Mouse (Mus musculus) CD4-positive, CD25-positive, alpha-beta regulatory T cell, adult 2 months (primary cell): ENCODE measurements around the gene Gm17581.
"Not testable (repeated sequence)": the region's sequence is repeated elsewhere in the genome, so short reads cannot be mapped to it uniquely, and the experiment has no call there.

ENCODE experiments used
- DNase-seq: peaks from one replicate; pipeline ENCODE4 v3.0.0-alpha.2; 2012; ENCODE audit warnings: low read depth, low spot score

Gene Gm17581

DNA sequence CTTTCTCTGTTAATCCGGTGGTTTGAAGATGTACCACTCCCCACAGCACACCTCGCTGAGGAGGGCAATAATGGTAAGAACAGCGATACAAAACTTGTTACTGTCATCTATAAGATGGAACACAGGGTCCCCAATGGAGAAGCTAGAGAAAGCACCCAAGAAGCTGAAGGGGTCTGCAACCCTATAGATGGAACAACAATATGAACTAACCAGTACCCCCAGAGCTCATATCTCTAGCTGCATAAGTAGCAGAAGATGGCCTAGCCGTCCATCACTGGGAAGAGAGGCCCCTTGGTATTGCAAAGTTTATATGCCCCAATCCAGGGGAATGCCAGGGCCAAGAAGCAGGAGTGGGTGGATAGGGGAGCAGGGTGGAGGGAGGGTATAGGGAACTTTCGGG, at the start of gene Gm17581:
TSS of gene Gm17581 (minus strand) at position 101 of the 400 bp plus-strand sequence.
- not testable (repeated sequence) for DNase-seq

- DNase-seq = no peak
Observed at GRCm38 (mm10) chr2:155784534-155784933, 48.9 kb upstream of the Gm17581 start.

DNA sequence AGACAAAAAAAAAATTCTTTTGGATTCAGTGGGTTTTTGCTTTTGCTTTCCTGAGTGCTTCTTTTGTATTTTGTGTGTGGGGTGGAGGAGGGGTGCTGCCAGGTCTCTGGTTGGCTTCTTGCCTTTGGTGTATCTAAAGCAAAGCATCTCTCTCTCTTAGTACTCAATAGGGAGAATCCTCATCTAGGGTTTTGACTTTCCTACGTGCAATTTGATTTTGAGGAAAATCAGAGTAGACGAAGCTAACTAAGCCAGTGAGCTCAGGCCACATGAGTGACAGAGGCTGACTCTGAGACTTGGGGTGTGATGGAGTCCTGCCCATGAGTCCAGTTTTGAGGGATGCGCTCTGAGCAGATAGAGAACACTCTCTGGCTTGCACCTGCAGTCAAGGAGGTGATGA, 43.8 kb upstream of the Gm17581 start:
- no peak for DNase-seq

- DNase-seq = no peak
Observed at GRCm38 (mm10) chr2:155779066-155779465, 43.4 kb upstream of the Gm17581 start.

DNA sequence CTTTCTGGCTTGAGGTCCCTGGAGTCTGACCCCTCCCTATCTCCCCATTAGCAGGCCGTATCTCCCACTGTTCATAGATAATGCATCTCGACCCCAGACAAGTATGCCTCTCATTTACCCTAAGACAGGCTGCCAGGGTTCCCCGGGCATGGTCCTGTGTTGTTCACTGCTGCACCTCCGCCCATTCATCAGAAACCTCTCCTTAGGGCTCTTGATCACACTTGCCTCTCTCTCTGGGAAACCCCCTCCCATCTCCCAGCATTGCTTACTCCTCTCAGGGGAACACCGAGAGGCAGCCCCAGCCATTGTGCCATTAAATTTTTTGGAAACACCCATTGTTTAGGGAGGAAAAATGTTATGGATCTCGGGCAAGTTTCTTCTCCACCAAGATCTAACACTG, 42.3 kb upstream of the Gm17581 start:
- DNase-seq = no peak

GRCm38 (mm10) chr2:155777688-155777985, 42.0 kb upstream of the Gm17581 start:
- no peak for DNase-seq

DNA sequence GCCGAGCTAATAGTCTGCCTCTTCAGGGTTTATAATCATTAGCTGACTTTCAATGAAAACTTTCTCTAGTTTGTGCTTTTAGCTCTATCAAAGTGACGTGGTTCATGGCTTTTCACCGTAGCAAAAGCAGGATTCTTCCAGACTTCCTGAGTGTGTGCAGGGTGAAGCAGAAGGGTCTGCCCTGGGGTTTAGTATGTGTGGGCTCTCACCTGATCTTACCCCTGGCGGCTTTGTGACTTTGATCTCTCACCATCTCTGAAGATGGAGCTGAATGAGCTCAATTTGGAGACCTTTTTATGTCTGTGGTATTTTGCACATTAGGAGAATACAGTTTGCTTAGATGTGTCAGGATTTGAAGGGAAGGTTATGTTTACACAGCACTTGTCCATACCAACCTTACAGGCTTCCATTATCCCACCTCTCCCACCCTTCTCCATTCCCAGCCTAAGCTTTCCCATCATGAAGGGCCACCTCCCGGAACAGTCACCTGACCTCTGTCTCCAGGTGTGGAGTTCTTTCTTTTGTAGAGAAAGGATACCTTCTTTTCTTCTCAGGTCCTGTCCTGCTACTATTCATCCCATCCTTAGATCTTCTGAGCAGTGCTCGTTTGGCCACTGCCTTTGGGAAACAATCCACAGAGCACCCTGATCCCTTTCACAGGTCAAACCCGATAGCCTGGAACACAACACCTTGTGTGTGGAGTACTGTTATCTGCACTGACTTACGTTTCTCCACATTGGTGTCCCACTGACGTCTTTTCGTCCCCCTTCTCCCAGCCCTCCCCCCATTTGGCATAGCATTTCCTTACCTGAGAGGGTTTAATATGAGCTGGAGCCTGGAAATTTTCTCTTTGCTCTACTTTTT, 41.4 kb upstream of the Gm17581 start:
- DNase-seq = no peak

- DNase-seq = peak; percentile 50
Observed at GRCm38 (mm10) chr2:155775685-155776263, 40.1 kb upstream of the Gm17581 start.

- DNase-seq = no peak
Observed at GRCm38 (mm10) chr2:155774927-155775684, 39.4 kb upstream of the Gm17581 start, which contains the start of gene Mmp24. Gene Mmp24, plus strand, starts transcription at chr2:155775342.

DNA sequence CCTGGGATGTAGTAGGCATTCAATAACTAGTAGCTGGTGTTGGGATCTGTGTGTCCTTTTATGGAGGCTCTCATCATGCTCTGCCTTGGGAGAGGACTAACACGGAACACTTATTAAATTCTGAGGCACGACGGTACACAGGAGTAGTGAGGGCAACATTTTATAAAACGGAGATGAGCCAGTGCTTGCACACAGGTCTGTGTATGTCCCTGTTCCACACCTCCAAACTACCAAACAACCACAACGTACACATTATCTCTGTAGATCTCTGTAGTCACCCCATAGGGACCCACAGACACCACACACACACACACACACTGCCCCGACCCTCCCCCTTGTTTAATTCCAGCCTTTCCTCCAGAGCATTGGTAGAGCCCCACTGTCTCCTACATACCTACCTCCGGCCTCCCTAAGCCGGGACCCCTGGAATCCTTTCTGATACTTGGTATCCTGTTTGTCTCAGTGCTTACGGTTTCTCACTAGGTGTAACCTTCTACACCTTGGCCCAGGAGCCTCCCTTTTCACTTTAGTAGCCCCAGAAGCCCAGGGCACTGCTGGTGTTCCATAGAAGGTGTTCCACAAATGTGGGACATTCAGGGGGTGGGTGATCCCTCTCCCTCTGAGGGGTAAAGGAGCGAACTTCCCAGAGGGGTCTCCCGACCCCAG, 38.7 kb upstream of the Gm17581 start:
- no peak for DNase-seq

DNA sequence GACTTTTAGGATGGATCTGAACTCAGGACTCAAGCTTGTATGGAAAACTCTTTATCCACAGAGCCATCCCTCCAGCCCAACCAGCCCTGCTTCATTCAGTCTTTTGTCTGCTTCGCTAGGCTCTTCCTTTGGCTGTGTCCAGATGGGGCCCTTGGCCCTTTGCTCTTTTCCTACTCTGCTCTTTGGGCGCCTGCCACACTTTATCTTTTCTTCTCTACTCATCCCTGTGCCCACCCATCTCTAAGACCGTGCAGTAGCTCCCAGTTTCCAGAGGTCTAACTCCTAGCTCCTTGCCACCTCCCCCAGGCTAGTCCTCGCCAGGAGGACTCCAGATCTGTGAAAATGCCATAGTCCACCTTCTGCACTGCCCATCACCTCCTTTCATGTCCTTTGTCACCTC, 38.0 kb upstream of the Gm17581 start:
- DNase-seq = no peak

GRCm38 (mm10) chr2:155764679-155765418, 29.2 kb upstream of the Gm17581 start:
- peak; percentile 86 for DNase-seq

GRCm38 (mm10) chr2:155756855-155757566, 21.3 kb upstream of the Gm17581 start:
- no peak for DNase-seq

GRCm38 (mm10) chr2:155755746-155756145, 20.1 kb upstream of the Gm17581 start:
- peak; percentile 74 for DNase-seq

DNA sequence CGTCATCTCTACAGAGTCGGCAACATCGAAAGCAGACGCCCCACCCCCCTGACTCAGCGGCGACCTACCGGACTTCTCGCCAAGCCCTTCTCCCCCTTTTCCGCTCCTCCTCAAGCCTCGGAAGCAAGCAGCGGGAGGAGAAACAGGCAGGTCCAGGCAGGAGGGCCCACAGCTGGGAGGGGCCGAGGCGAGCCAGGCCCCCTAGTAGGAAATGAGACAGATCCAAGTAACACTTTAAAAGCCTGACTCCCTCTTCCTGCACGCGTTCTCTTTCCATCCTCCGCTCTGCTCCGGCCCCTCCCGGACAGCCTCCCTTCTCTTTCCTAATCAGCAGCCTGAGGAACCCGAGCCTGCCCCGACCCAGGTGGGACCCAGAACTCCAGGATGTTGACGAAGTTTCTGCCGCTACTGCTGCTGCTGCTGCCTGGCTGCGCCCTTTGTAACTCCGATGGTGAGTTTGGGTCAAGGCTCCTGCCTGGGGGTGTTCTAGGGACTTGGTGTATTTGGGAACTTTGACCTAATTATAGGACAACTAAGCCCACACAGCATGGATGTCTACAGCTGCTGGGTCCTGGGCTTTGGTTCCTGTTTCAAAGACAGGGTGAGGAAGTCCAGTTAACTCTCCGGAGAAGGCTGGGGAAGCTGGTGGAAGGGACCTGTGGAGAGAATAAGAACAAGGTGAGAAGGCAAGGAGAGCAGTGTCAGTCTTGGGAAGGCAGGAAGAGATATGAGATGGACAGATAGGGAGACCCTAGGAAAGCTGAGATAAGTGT, 15.5 kb upstream of the Gm17581 start, which contains the start of gene Procr:
TSS of gene Procr (plus strand) at position 104 of the 773 bp plus-strand sequence.
- peak; percentile 13 for DNase-seq

DNA sequence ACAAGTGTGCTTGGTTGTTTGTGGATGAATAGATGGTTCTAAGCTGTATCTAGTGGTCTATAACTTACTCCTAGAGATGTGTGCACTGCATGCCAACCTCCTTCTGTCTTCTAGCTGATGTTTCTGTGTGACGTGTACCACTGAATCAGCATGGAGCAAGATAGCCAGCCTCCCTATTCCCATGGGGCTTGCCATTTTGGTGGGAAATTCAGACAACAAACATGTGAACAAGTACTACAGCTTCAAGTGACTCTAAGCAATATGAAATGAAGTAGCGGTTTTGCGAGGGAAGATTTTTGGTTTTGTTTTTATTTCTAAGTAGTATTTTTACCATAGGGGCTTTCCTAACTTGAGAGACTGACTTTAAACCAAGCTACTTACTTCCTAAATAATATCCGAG, 13.7 kb upstream of the Gm17581 start:
- DNase-seq = no peak

GRCm38 (mm10) chr2:155745487-155745886, 9.8 kb upstream of the Gm17581 start:
- DNase-seq = no peak

DNA sequence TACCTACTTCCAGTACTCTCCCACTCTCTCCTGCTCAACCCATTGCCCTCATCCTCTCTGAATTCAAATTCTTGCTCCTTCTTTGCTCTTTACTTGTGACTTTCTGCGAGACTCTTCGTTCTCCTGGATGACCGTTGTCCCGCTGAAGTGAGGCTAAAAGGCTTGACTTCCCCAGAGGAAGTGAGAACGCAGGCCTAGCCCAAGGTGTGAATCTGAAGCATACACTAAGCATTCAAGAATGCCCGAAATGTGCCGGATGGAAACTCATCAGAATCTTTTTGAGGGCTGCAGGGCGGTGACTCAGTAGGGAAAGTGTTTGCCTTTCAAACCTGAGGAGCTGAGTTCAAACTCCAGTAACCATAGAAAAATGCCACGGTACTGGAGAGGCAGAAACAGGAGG, 7.7 kb upstream of the Gm17581 start:
- DNase-seq = no peak

- no peak for DNase-seq
Observed at GRCm38 (mm10) chr2:155742931-155743337, 7.3 kb upstream of the Gm17581 start.

- DNase-seq = no peak
Observed at GRCm38 (mm10) chr2:155742211-155742610, 6.5 kb upstream of the Gm17581 start.
